Mouse (Mus musculus): ENCODE data around the gene Gm42420. TPM values are rescaled to one million over a fixed set of nuclear protein-coding genes. Genes with fewer than 3 reads are reported as not detected.
A peak's percentile ranks its signal among the peaks of the same experiment; 100 is the strongest.

The Gm42420 gene
- total RNA-seq (2021) = under 1 TPM in 1 of 2 experiments, not detected in 1; 0.66 TPM
- long read RNA-seq, experiment 1 = 0 reads
- long read RNA-seq, experiment 2 = 0 reads

DNA sequence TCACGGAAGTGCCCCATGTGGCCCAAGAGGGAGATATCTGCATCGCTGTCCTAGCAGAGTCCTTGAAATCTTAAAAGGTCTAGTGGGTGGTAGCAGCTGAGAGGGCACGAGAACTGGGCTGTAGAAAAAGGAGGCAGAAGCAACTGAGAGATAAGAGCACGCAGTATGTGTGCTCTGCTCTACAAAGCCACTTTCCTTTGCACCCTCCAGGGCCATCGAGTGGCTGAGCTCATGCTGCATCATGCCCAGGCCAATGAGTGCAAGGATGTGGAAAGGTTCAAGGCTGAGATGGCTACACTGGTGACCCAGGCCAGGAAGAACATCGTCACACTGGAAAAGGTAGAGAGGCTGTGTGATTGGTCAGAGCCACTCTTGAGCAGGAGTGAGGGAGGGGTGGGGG is at the start of gene Gm42420:
Gene Gm42420 (plus strand): TSS at position 237 of the 400 bp plus-strand sequence.
- H3K4me3 ChIP-seq = no peak within 1 kb of the TSS
- H3K27ac ChIP-seq = no peak within 1 kb of the TSS
- no peak for DNase-seq
- no peak for TF ChIP-seq CTCF (IDR thresholded peaks at IDR 0.05)
- intact Hi-C loops (cut with DNase I) = no loop called here

DNA sequence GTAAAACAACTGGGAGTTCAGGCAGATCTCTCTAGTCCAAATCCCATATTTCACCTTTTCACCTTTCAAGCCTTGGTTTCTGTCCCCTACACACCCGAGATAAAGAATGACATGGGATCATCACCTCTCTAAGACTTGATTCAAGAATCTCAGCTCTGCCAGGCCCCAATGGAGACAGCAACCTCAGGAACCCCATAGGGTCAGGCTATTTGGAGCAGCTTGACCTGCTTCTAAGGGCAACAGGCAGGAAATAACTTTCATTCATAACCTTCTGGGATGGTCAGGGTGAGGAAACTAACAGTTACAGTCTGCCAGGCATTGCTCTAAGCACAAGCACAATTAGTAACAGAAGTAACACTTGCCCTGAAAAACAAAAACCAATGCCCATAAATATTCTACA is 48.9 kb upstream of the Gm42420 start:
- DNase-seq = no peak
- Histone ChIP-seq H3K4me3 (no peak overlapping the region), H3K27ac (no peak overlapping the region)
- no peak for TF ChIP-seq CTCF (IDR thresholded peaks at IDR 0.05)
- intact Hi-C loops (cut with DNase I) = no loop called here

DNA sequence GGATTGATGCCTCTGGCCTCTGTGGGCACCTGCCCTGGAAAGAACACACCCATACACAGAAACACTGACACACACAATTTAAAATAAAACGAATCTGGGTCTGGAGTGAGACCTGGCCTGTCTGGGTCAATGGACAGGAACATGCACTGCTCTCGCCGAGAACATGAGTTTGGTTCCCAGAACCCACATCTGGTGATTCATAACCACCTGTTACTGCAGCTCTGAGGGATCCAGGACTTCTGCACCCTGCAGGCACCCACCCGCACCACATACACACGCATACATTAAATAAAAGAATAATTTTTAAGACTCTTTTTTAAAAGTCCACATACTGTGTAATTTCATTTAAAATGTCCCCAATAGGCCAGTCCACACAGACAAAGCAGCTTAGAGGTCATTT is 48.3 kb upstream of the Gm42420 start:
- no peak overlapping the region for H3K4me3 ChIP-seq
- TF ChIP-seq CTCF (IDR thresholded peaks at IDR 0.05) = no peak
- DNase-seq = no peak
- intact Hi-C loops (cut with DNase I) = no loop called here
- H3K27ac ChIP-seq = no peak overlapping the region

DNA sequence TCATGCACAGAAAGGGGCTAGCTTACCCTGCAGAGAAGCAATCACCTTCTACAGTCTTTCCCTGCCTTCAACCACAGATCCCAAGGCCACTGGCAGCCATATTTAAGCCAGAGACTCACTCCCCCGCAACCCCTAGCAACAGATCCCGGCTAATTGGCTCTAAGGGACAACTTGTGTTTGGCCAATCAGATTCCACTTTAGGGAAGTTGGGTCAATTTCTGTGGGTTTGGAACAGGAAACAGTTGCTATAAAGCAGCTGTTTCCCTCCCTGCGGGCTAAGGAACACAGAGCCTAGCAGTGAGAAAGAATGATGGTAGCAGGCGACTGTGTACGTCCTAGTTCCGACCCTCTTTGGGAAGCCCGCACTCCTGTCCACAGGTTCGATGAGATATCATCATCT is 47.3 kb upstream of the Gm42420 start:
- no peak overlapping the region for H3K4me3 ChIP-seq
- no peak for TF ChIP-seq CTCF (IDR thresholded peaks at IDR 0.05)
- peak overlapping the region; percentile 70; the same call in 1 of the 2 replicates for H3K27ac ChIP-seq
- DNase-seq = no peak
- intact Hi-C loops (cut with DNase I) = no loop called here

DNA sequence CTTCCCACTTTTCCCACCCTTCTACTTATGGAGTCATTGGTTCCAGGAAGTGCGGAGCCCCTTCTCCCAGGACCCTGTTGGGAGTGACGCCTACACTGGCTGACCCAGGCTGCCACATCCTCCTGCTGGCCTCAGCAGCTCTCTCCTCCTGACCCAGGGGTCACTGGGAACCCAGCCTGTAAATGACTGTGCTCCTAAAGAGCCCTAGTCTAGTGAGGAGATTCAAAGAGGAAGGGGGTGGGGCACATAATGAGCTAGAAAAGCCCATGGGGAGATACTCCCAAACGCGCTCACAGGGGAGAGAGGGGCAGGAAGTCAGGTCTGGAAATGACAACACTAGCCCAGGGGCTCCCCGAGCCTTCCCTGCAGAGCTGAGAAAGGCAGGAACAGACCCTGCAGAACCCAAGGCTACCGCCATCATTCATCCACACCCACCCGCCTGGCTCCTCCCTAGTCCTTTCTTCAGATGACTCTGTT is 45.8 kb upstream of the Gm42420 start:
- no peak for TF ChIP-seq CTCF (IDR thresholded peaks at IDR 0.05)
- peak; percentile 68 for DNase-seq
- Histone ChIP-seq H3K27ac (peak overlapping the region; percentile 70), H3K4me3 (peak overlapping the region; percentile 28)
- intact Hi-C loops (cut with DNase I) = no loop called here

DNA sequence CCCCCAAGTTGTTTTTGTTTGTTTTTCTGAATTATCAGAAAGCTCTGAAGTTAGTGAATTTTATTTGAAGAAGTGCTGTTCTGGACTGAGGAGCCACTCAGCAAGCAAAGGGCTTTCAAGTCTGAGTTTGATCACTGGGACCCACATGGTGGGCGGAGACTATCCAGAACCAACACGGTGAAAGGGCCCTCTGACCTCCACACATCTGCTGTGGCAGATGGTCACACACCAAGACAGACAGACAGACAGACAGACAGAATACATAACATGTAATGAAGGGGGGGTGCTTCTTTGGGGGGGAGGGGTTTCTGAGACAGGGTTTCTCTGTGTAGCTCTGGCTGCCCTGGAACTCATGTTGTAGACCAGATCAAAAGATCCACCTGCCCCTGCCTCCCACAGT is 45.0 kb upstream of the Gm42420 start:
- no peak for DNase-seq
- Histone ChIP-seq H3K4me3 (no peak overlapping the region), H3K27ac (0 out of 2 replicates have a peak overlapping the region, but pooled peaks have one; percentile 28)
- TF ChIP-seq CTCF (IDR thresholded peaks at IDR 0.05) = no peak
- intact Hi-C loops (cut with DNase I) = no loop called here

DNA sequence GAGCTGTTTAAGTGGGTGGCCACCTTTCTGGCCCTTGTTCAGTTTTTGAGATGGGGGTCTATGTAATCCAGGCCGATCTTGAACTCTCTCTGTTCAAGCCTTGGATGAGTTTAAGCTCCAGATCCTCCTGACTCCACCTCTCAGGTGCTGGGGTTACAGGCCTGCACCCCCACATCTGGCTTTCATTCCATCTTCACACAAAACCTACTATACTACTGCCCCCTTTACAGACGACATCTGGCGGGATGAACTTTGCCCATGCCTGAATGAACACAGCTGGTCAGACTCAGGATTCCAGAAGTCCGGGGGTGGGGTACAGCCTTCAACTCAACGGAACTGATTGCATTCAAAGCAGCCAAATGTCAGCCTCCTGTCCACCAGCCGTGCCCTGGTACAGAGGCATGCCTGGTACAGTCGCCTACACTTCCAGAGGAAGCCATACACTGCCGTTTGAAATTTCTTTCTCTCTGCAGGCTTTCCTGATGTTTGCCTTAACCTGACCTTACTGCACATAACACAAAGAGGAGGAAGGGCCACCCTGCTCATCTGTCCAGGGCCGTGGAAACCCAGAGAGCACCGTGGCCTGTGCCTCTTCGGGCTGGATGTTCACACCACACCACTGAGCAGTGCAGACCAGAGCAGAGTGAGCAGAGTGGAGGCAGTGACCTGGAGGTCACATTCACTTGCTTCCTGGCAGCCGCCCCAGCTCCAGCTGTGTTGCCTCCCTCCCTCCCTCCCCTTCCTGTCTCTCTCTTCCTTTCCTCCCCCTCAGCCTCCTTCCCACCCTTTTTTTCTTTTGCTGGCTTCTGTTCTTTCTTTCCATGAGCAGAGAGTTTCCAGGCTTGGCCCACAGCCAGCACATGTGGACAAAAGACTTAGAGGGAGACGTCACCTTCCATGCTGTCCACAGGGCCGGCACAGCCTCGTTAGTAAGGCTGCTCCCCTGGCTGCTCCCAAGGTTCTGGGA is 42.6 kb upstream of the Gm42420 start:
- TF ChIP-seq CTCF (IDR thresholded peaks at IDR 0.05) = no peak
- peak overlapping the region; percentile 67 for H3K27ac ChIP-seq
- no peak overlapping the region for H3K4me3 ChIP-seq
- peak; percentile 84 for DNase-seq
- intact Hi-C loops (cut with DNase I) = no loop called here

DNA sequence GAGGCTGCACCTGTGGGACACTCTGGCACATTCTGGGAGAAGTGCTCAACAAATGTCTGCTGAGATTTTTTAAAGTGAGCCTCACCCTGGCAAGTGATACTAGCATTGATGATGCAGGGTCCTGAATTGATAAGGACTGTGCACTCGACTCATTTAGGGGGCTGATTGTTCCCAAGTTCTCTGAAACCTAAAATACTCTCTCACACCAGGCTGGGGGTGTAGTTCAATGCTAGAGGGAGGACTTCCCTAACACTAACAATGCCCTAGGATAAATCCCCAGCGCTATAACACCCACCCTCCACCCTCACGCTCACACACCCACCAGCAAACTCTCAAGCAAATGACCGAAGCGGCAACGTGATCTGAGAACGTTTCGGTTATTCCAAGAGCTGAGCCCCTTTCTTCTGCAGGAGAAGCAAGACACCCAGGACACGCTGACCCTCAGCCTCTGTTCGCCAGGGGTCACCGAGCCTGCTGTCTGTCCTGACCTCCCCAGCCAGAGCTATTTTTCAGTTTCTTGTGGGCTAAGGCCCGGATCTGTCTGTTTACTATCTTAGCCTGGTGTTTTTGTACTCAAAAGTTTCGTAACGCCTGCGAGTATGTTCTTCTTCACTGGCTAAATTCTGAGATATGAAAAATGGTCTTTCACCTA is 41.7 kb upstream of the Gm42420 start:
- no peak for TF ChIP-seq CTCF (IDR thresholded peaks at IDR 0.05)
- Histone ChIP-seq H3K27ac (peak overlapping the region; percentile 67), H3K4me3 (no peak overlapping the region)
- DNase-seq = no peak
- intact Hi-C loops (cut with DNase I) = no loop called here

DNA sequence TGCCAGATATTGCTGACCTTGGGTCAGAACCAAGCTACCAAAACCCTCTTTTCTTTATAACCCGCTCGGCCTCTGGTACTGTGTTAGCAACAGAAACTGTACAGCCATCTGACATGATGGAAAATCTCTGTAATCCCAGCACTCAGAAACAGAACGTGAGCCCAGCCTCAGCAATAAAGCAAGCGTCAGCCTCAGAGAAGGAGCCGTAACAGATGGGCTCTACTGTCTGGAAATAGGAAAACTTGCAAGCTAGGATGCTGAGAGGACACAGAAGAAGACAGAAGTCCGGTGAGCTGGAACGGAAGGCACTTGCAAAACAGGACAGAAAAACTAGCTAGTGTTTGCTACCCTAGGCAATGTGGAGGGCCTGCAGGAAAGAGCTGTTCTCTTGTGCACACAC is 40.1 kb upstream of the Gm42420 start:
- intact Hi-C loops (cut with DNase I) = no loop called here
- Histone ChIP-seq H3K4me3 (no peak overlapping the region), H3K27ac (no peak overlapping the region)
- no peak for DNase-seq
- no peak for TF ChIP-seq CTCF (IDR thresholded peaks at IDR 0.05)

DNA sequence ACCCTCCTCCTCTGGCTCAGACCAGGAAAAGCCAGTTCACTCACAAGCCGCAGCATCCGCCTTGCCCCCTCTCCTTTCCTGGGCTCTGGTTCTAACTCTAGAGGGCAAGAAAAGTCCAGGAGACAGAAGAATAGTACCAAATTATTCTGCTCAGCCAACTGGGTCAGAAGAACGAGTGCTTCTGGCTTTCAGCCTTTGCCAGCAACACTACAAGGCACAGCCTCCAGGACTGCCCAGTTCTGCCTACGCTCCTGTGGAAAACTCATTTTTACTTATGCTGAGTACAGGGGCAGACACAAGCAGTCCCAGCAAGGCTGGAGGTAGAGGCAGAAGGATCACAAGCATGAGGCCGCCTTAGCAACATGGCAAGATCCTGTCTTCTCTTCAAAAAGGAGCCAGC is 37.5 kb upstream of the Gm42420 start:
- Histone ChIP-seq H3K27ac (no peak overlapping the region), H3K4me3 (no peak overlapping the region)
- intact Hi-C loops (cut with DNase I) = no loop called here
- TF ChIP-seq CTCF (IDR thresholded peaks at IDR 0.05) = no peak
- no peak for DNase-seq

DNA sequence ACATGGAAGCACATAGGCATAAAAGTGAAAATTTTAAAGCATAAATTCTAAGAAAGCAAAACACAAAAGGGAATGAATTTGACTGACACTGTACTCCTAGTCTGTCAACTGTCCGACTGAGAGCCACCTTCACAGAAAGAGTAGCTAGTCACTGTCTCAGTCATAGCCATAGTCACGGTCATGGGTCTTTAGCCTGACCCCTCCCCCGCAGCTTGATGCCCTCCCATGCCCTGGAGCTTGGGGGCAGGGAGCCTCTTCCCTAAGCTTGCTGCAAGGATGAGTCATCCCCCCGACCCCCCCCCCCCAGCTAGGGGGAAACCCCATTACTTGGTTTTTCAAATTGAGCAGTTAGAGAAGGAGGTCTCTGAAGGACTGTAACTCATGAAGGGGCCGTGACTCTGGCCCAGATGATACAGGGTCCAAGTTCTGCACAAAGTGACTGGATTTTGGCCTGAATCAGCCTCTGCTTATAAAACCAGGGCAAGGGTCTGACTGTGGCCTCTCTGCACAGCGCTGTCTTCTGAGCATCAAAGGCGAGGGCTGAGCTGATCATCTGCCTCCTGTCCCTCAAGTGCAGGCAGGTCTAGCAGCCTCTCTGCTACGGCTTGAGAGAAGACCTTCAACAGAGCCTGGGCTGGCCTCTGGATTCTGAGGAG is 33.4 kb upstream of the Gm42420 start:
- Histone ChIP-seq H3K4me3 (no peak overlapping the region), H3K27ac (peak overlapping the region; percentile 38)
- no peak for TF ChIP-seq CTCF (IDR thresholded peaks at IDR 0.05)
- DNase-seq = no peak
- intact Hi-C loops (cut with DNase I) = no loop called here

DNA sequence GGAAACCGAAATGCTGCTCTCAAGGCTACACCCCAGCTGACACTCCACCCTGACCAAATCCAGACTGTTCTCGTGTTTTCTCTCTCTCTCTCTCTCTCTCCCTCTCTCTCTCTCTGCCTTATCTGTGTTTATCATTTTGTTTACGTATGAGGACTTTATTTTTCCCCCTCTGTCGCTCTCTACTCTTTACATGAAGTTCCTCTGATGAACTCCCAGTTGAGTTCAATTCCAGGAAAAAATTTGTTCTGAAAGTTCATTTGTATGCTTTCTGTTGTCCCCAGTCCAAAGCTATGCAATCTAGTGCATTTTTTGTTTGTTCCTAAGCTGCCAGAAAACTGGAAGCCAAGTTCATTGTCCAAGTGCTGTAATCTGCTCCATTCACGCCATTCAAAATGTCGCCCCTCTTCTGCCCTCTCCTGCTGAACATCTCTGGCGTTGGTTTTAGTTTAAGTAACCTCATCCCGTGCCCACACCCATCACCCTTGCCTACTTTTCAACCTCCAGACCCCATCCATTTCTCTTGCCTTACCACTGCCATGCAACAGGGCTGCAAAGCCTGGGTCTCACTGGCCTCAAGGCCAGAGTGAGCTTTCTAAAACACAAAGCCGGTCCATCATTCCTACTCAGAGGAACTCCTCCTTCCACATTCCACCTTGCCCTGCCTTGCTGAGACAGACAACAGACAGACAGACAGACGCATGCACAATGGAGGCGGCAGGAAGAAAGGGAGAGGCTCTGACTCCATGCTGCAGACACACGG is 30.5 kb upstream of the Gm42420 start:
- intact Hi-C loops (cut with DNase I) = no loop called here
- Histone ChIP-seq H3K4me3 (peak overlapping the region; percentile 88), H3K27ac (peak overlapping the region; percentile 76)
- DNase-seq = no peak
- TF ChIP-seq CTCF (IDR thresholded peaks at IDR 0.05) = no peak

Data from gastrocnemius, adult 2 months (tissue).